Mouse (Mus musculus): Measurements from ENCODE around the gene Tedc1.

The Tedc1 gene

GRCm38 (mm10) chr12:113201301-113201700, 45.1 kb downstream of the Tedc1 start:
- no peak for DNase-seq (ENCODE audit: low spot score in 2 of 2)

DNA sequence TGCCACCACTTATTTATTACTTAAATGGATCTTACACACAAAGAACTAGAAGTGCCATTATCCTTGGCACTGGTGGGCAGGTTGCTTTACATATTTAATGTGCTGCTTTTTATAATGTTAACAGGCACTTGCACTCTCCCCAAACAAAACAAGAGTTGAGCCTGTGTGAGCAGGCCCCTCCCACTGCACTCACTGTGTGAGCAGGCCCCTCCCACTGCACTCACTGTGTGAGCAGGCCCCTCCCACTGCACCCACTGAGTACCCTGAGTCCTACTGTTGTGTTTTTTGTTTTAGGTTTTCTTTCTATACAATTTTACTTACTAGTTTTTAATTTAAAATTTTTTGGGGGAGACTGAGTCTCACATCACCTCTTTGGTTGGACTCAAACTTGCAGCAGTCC, 45.8 kb downstream of the Tedc1 start:
- DNase-seq (ENCODE audit: low spot score in 2 of 2): no peak

GRCm38 (mm10) chr12:113203522-113203921, 47.3 kb downstream of the Tedc1 start:
- DNase-seq (ENCODE audit: low spot score in 2 of 2): no peak

GRCm38 (mm10) chr12:113205251-113205942, 49.2 kb downstream of the Tedc1 start:
- DNase-seq (ENCODE audit: low spot score in 2 of 2): no peak

GRCm38 (mm10) chr12:113207737-113208136, 51.5 kb downstream of the Tedc1 start:
- DNase-seq (ENCODE audit: low spot score in 2 of 2): no peak

- DNase-seq (ENCODE audit: low spot score in 2 of 2): no peak
These were observed 54.6 kb downstream of the Tedc1 start for GRCm38 (mm10) chr12:113210586-113211378.

GRCm38 (mm10) chr12:113211772-113212171, 55.6 kb downstream of the Tedc1 start:
- no peak for DNase-seq (ENCODE audit: low spot score in 2 of 2)

- DNase-seq (ENCODE audit: low spot score in 2 of 2): no peak
These were observed 56.2 kb downstream of the Tedc1 start for GRCm38 (mm10) chr12:113212326-113212924.

DNA sequence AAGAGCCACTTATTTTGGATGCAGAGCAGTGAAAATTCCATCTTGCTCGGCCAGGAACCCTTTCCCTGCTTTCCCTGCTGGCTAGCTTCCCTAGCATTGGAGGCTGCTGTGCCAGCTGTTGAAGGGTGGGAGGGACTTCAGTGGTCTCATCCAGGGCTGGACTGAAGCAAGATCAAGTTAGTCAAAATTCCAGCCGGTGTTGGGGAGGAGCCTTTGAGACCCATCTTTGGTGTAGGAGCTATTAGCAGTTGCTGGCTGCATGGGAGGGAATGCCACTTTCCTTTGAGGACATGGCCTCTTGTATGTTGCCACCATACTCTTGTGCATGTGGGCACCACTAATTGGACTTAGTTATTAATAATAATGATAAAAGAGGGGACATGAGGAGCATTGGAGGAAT, 57.0 kb downstream of the Tedc1 start:
- DNase-seq (ENCODE audit: low spot score in 2 of 2): no peak

GRCm38 (mm10) chr12:113214072-113214808, 58.0 kb downstream of the Tedc1 start:
- DNase-seq (ENCODE audit: low spot score in 2 of 2): no peak

GRCm38 (mm10) chr12:113214972-113215666, 58.9 kb downstream of the Tedc1 start:
- no peak for DNase-seq (ENCODE audit: low spot score in 2 of 2)
